Mouse (Mus musculus) cortical plate, adult 2 months (tissue): ENCODE results near the gene BC067074.
A peak's percentile ranks its signal among the peaks of the same experiment; 100 is the strongest.

Source experiments
- CTCF ChIP-seq: fragments of 200-500 bp; IDR thresholded peaks from 2 replicates; pipeline ENCODE4 v1.5.1; 2011; ENCODE audit warnings: mild to moderate bottlenecking, control low read depth, low read length; ENCODE audit not compliant: insufficient read depth; ENCODE audit errors: extremely low read depth
- POLR2A ChIP-seq: fragments of 200-500 bp; IDR thresholded peaks from 2 replicates; pipeline ENCODE4 v1.6.1; 2011; ENCODE audit warnings: mild to moderate bottlenecking, low read length, control low read depth; ENCODE audit not compliant: insufficient read depth; ENCODE audit errors: extremely low read depth

GRCm38 (mm10) chr13:113321972-113322371 is 29.0 kb downstream of the BC067074 start:
- TF ChIP-seq CTCF (peak; percentile 66; the same call in 1 of the 2 replicates), POLR2A (no peak)
